Mouse (Mus musculus): ENCODE results near the gene Srrm2.

Gene Srrm2

GRCm38 (mm10) chr17:23857193-23857592, 66.9 kb downstream of the Srrm2 start:
- no peak for DNase-seq (ENCODE audit: low spot score)

GRCm38 (mm10) chr17:23857913-23858312, 67.6 kb downstream of the Srrm2 start:
- DNase-seq (ENCODE audit: low spot score), result no peak

GRCm38 (mm10) chr17:23862926-23863325, 72.6 kb downstream of the Srrm2 start:
- no peak for DNase-seq (ENCODE audit: low spot score)

GRCm38 (mm10) chr17:23867756-23868155, 77.4 kb downstream of the Srrm2 start, which contains the start of gene Prss21:
Gene Prss21 (plus strand): TSS chr17:23868056.
- no peak for DNase-seq (ENCODE audit: low spot score)

- DNase-seq (ENCODE audit: low spot score), result no peak
Observed at GRCm38 (mm10) chr17:23868513-23868912, 78.2 kb downstream of the Srrm2 start.

Measured in testis, postnatal 14 days (tissue).